Mouse (Mus musculus) CD4-positive, CD25-positive, alpha-beta regulatory T cell, adult 9 weeks (primary cell): ENCODE measurements around the gene Etv4. TPM values are rescaled to one million over a fixed set of nuclear protein-coding genes. Genes with fewer than 3 reads are reported as not detected.

ENCODE experiments used
- polyA plus RNA-seq: library from polyadenylated mRNA; unstranded; fragments of 100-300 nt; shearing (Covaris generic); gene quantifications from one replicate; pipeline ENCODE4 v1.2.1, GENCODE M21; 2017

Gene Etv4
- polyA plus RNA-seq, result not detected

GRCm38 (mm10) chr11:101785143-101785851, at the start of gene Etv4:
Gene Etv4 (minus strand): TSS chr11:101785371.

GRCm38 (mm10) chr11:101732518-101733440, 52.4 kb downstream of the Etv4 start, which contains the start of gene Dhx8:
Gene Dhx8 (plus strand): TSS chr11:101732919.

Other genes starting within 250 kb of the Etv4 start
- gene Brca1, start 233.4 kb downstream of the Etv4 start, polyA plus RNA-seq, result 3.9 TPM
- gene Nbr1, start 233.2 kb downstream of the Etv4 start, polyA plus RNA-seq, result 127 TPM
- 11.4 TPM for gene Tmem106a, start 203.1 kb downstream of the Etv4 start, polyA plus RNA-seq
- gene Gm11634, start 186.1 kb downstream of the Etv4 start, polyA plus RNA-seq, result not detected
- 74.8 TPM for gene Rdm1, start 158.2 kb downstream of the Etv4 start, polyA plus RNA-seq
- 2.1 TPM for gene Arl4d, start 119.8 kb downstream of the Etv4 start, polyA plus RNA-seq
- 66.9 TPM for gene Dhx8, start 52.5 kb downstream of the Etv4 start, polyA plus RNA-seq
- gene Meox1, start 109.0 kb upstream of the Etv4 start, polyA plus RNA-seq, result not detected
- gene Sost, start 181.6 kb upstream of the Etv4 start, polyA plus RNA-seq, result not detected
- not detected for gene Cfap97d1, start 198.9 kb upstream of the Etv4 start, polyA plus RNA-seq
- 0.46 TPM for gene Dusp3, start 201.6 kb upstream of the Etv4 start, polyA plus RNA-seq
- not detected for gene Mpp3, start 243.1 kb upstream of the Etv4 start, polyA plus RNA-seq